20 mouse cellular contexts compared by ENCODE assay signal in the genomic region with DNA sequence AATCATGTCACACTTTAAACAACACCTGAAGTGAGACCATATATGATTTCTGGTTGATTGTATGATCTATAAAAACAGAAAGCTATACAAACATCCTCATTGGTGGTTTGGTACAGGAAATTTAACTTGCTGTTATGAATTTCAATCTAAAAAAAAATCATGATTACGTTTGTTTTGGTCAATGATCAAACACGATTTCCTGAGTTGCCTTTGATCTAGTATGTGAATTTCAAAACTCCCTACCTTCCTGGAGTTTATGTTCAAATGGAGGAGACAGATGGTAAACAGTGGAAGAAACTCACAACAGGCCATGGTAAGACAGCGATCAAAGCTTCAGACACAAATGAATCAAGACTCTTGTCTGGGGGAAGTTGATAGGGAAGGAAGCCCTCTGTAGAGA.
"Had no signal": no experiment of that assay in that cellular context is flagged by ENCODE, and none has a peak within 500 bp of the region (broad histone marks: within the 10 kb centered on the region; RNA-seq: fewer than 3 reads in every experiment).

No protein-coding gene starts in this region.

- DNase-seq: lung, adult 2 months; lung, postnatal 14 days; lung, postnatal 36 days; midbrain, embryonic 14.5 days; retina, postnatal 1 day; right cerebral cortex, adult 18-20 months; right cerebral cortex, postnatal 14 days; thymus, adult 2 months; thymus, postnatal 25 days; thymus, postnatal 4 days had no signal

- H3K9ac ChIP-seq: lung, embryonic 15.5 days; midbrain, embryonic 12.5 days; neural tube, embryonic 13.5 days; neural tube, embryonic 15.5 days; stomach, embryonic 15.5 days had no signal

- H3K4me3 ChIP-seq: lung, embryonic 15.5 days; midbrain, embryonic 10.5 days; midbrain, embryonic 12.5 days; myocyte; neural tube, embryonic 13.5 days; neural tube, embryonic 15.5 days; stomach, embryonic 15.5 days had no signal

- H3K9me3 ChIP-seq: lung, embryonic 15.5 days; neural tube, embryonic 15.5 days; stomach, embryonic 15.5 days had no signal

- H3K4me1 ChIP-seq: midbrain, embryonic 10.5 days; midbrain, embryonic 12.5 days had no signal

- H3K4me2 ChIP-seq: lung, embryonic 15.5 days; midbrain, embryonic 12.5 days; neural tube, embryonic 13.5 days; neural tube, embryonic 15.5 days; stomach, embryonic 15.5 days had no signal

- H3K27me3 ChIP-seq: midbrain, embryonic 12.5 days; neural tube, embryonic 13.5 days; neural tube, embryonic 15.5 days; stomach, embryonic 15.5 days had no signal

- H3K27ac ChIP-seq: lung, embryonic 15.5 days; macrophage; midbrain, embryonic 10.5 days; midbrain, embryonic 12.5 days; neural tube, embryonic 13.5 days; neural tube, embryonic 15.5 days; stomach, embryonic 15.5 days; stomach, postnatal 0 days had no signal

- ATAC-seq: lung, postnatal 0 days had no signal

- H3K36me3 ChIP-seq: lung, embryonic 15.5 days; midbrain, embryonic 10.5 days; midbrain, embryonic 12.5 days; neural tube, embryonic 13.5 days; neural tube, embryonic 15.5 days; stomach, embryonic 15.5 days had no signal
